Mouse (Mus musculus): ENCODE results near the gene Dppa2.

Gene Dppa2

DNA sequence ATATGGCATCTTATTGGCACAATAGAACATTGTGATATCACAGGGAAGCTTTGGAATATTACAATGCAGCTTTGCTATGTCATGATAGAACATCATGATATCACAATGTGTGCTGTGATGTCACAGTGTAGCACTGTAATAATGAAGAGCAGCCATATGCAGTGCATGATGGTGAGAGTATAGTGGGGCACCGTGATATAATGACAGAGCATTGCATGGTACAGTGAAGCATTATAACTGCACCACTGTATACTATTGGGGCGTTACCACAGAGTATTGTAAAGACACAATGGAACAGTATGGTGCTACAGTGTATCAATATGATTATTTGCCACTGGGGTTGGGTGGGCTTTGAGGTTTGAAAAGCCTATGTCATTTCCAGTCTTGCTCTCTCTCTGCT lies 40.5 kb downstream of the Dppa2 start:
- DNase-seq (ENCODE audit: low spot score): no peak

DNA sequence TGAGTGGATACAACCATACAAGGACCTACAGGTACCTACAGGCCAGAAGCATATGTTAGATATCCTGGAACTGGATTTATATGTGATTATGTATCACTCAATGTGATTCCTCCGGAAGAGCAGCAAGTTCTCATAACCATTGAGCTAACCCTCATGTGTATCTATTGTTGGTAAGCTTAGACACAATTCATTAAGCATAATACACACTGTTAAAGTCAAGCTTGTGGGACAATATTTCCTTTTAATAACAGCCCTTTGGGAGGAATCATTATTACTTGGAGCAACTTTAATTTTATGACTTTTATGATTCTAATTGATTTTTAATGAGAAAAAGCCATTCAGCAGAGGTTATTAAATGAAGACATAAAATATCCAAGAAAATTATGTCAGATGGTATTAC lies 43.5 kb downstream of the Dppa2 start:
- DNase-seq (ENCODE audit: low spot score): no peak

DNA sequence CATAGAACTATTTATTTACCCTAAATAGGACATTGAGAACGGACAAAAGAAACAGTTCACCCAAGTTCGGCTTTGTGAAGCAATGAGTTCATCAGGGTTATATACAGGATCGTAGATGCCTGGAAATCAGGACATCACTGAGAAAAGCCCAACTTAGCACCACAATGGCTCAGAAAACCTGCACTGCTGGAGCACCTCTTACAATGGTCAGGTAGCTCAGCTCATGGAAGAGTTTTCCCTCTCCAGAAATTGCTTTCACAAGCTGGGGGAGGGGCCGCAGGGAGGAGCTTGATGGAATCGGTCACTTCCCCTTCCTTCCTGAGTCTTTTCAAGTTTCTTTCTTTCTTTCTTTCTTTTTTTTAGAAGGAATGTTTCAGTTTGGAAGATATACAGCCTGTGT lies 52.0 kb downstream of the Dppa2 start:
- no peak for DNase-seq (ENCODE audit: low spot score)

DNA sequence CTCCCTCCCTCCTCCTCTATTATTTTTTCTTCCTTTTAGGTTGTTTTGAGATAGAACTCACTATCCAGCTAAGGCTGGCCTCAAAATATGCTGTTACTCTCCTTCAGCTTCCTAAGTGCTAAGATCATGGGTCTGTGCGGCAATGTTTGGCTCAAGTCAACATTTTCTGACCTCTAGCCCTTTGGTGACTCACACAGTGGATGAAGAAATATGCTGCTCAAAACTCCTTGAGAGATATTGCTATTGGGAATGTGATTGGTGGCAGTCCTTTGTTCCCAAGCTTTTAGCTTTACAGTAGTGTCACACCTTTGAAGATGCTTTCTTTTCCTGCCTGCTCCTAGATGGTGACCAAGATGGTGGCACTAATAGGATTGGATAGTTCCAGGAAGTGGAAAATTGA lies 52.7 kb downstream of the Dppa2 start:
- DNase-seq (ENCODE audit: low spot score): no peak

DNA sequence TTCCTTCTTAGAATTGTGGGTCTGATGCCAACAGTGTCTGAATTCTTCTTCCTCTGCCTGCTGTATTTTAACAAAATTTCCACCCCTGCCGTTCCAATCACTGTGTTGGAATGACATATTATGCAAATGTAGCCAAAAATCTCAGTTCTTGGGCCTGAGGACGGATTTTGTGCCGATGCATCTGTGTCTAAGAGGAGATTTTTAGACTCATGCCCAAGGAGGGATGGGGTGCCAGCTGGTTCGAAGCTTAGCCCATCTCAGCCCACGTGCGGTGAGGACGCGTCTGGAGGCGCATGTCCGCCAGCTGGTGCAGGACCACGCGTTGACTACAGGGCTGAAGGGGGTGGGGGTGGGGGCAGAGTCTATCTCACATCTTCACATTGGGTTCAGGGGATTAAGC lies 57.2 kb downstream of the Dppa2 start:
- no peak for DNase-seq (ENCODE audit: low spot score)

DNA sequence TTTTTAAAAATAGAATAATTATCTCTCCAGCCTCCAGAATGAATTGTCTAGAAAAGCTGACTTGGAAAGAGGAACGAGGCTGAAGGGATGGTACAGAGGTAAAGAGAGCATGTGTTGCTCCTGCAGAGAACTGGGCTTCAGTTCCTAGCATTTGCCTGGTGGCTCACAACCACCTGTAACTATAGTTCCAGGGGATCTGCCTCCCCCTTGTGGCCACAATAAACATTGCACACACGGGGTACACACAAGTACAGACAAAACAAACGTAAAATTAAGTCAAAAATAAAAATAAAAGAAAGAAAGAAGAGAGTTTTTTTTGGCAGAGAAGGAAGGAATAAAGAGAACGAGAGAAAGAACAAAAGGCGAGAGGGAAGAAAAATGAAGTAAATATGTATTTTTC lies 63.1 kb downstream of the Dppa2 start:
- no peak for DNase-seq (ENCODE audit: low spot score)

DNA sequence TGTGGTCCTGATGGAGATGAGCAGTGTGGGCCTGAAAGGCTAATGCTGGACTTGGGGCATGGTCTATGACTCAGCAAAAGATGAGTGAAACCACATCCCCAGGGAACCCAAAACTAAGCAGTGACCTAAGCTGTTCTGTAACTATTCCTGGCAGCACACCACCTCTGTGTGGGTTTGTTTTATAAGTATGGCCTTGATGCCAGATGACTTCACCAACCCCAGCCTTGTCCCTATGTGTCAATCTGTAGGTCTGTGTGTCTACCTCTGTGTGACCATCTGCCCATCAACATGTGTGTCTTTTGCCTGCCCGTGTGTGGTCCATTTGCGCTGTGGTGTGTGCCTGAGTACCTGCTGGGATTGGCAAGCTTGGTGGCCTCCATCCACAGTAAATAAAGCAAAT lies 64.4 kb downstream of the Dppa2 start:
- DNase-seq (ENCODE audit: low spot score): no peak
